Mouse (Mus musculus): ENCODE measurements around the gene Zfp687. TPM values are rescaled to one million over a fixed set of nuclear protein-coding genes. Genes with fewer than 3 reads are reported as not detected.

Gene Zfp687
- total RNA-seq (2014; rRNA removed; ENCODE audit: low replicate concordance) (15.0 and 28.5 TPM in 2 replicates), polyA plus RNA-seq (2015; fragmentation: Nextera tagmentation; extraction: Ambion mirVana) (8.1 and 8.3 TPM in 2 replicates)

DNA sequence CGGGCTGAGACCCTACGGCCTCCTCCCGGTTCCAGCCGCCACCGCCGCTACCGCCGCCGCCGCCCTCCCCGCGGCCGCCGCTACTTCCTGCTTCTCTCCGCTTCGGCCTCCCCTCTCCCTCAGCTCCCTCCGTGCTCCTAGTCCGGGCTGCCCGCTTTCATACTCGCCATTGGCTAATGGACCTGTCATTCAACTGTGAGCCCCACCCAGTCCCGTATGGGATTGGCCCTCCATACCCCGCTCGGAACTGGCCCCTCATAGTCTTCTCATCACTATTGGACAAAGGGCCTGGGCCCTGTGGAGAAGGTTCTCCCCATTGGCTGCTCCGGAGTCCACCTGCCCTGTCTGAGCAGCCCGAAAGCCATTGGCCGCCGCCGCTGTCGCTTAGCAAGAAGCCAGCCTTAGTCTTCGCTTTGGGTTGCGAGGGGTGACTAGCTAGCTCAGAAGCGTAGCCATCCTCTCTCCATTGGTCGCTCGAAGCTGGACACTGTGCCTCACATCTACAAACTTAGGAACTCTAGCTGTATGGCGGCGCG is at the start of gene Zfp687:
Zfp687 (minus strand) TSS at position 112 of the 536 bp plus-strand sequence.
- DNase-seq (ENCODE audit: low spot score) (peak; percentile 99), ATAC-seq (ENCODE audit: insufficient read depth, low read depth) (peak; percentile 98)
- TF ChIP-seq EP300 (IDR thresholded peaks at IDR 0.05; ENCODE audit: low read depth) (peak; percentile 78; the same call in 1 of the 2 replicates), CTCF (IDR thresholded peaks at IDR 0.05; ENCODE audit: low read depth) (no peak)
- Histone ChIP-seq H3K9ac (replicated peaks; ENCODE audit: low read depth, low read length) (peak within 1 kb of the TSS; percentile 77), H3K9me3 (replicated peaks; ENCODE audit: control insufficient read depth, low read length) (no peaks in the 10 kb centered on the region), H3K27ac (ENCODE audit: low read depth) (peak within 1 kb of the TSS; percentile 94), H3K4me3 (ENCODE audit: low read depth, low read length) (peak within 1 kb of the TSS; percentile 80), H3K4me2 (ENCODE audit: low read depth, low read length) (peak within 1 kb of the TSS; percentile 95), H3K36me3 (replicated peaks; ENCODE audit: control insufficient read depth, insufficient read depth, low read length) (peaks cover 18% of the 10 kb centered on the region), H3K4me1 (ENCODE audit: control insufficient read depth, insufficient read depth) (peaks cover 8% of the 10 kb centered on the region), H3K27me3 (ENCODE audit: control insufficient read depth, insufficient read depth, low read length) (no peaks in the 10 kb centered on the region)
- WGBS, result under 1% methylated on average over 36 of the region's 37 CpGs

DNA sequence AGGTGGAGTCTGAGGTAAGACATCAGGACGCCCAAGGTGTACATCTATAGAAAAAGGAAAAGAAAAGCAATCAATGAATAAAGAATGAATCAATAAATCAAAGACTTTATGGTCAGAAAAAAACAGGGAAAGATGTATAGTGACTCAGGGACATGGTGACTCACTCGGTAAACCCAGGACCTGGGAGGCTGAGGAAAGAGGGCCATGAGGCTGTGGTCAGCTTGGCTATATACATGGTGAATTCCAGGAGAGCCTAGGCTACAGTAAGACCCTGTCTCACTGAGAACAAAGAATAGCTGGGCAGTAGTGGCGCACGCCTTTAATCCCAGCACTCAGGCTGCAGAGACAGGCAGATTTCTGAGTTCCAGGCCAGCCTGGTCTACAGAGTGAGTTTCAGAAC is 48.5 kb upstream of the Zfp687 start:
- H3K27ac ChIP-seq (ENCODE audit: low read depth), result no peak overlapping the region
- H3K4me3 ChIP-seq (ENCODE audit: low read depth, low read length), result no peak overlapping the region
- ATAC-seq (ENCODE audit: insufficient read depth, low read depth) (no peak), DNase-seq (ENCODE audit: low spot score) (no peak)
- no peaks in the 10 kb centered on the region for H3K27me3 ChIP-seq (ENCODE audit: control insufficient read depth, insufficient read depth, low read length)
- H3K36me3 ChIP-seq (replicated peaks; ENCODE audit: control insufficient read depth, insufficient read depth, low read length), result peaks cover 96% of the 10 kb centered on the region
- WGBS, result 92% methylated on average over 4 of the region's 4 CpGs
- H3K9ac ChIP-seq (replicated peaks; ENCODE audit: low read depth, low read length), result no peak overlapping the region
- H3K9me3 ChIP-seq (replicated peaks; ENCODE audit: control insufficient read depth, low read length), result no peaks in the 10 kb centered on the region
- no peak overlapping the region for H3K4me2 ChIP-seq (ENCODE audit: low read depth, low read length)
- TF ChIP-seq EP300 (IDR thresholded peaks at IDR 0.05; ENCODE audit: low read depth) (no peak), CTCF (IDR thresholded peaks at IDR 0.05; ENCODE audit: low read depth) (no peak)
- H3K4me1 ChIP-seq (ENCODE audit: control insufficient read depth, insufficient read depth), result no peaks in the 10 kb centered on the region

DNA sequence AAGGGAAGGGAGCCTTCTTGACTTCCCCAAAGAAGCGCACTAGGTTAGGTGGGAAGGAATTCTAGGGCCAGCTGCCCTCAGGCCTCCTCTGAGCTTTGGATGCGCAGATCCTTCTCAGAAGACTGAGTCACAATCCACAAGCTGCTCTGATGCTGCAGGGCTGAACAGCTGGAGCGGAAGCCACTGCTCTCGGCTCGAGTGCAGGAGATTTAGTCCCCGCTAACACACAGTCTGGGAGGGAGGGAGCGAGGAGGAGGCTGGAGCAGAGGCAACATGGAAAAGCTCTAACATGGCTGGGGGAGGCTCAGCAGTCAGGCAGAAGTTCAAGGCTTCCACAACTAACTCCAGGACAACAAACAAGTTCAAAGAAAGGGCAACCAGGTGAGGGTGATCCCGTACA is 42.8 kb upstream of the Zfp687 start:
- H3K9me3 ChIP-seq (replicated peaks; ENCODE audit: control insufficient read depth, low read length), result no peaks in the 10 kb centered on the region
- H3K4me1 ChIP-seq (ENCODE audit: control insufficient read depth, insufficient read depth), result peaks cover 19% of the 10 kb centered on the region
- no peak for DNase-seq (ENCODE audit: low spot score)
- H3K4me3 ChIP-seq (ENCODE audit: low read depth, low read length), result no peak overlapping the region
- 72% methylated on average over 8 of the region's 8 CpGs for WGBS
- TF ChIP-seq EP300 (IDR thresholded peaks at IDR 0.05; ENCODE audit: low read depth) (no peak), CTCF (IDR thresholded peaks at IDR 0.05; ENCODE audit: low read depth) (no peak)
- H3K27me3 ChIP-seq (ENCODE audit: control insufficient read depth, insufficient read depth, low read length), result no peaks in the 10 kb centered on the region
- peaks cover 51% of the 10 kb centered on the region for H3K36me3 ChIP-seq (replicated peaks; ENCODE audit: control insufficient read depth, insufficient read depth, low read length)
- H3K9ac ChIP-seq (replicated peaks; ENCODE audit: low read depth, low read length), result no peak overlapping the region
- H3K4me2 ChIP-seq (ENCODE audit: low read depth, low read length), result no peak overlapping the region
- no peak overlapping the region for H3K27ac ChIP-seq (ENCODE audit: low read depth)
- ATAC-seq (ENCODE audit: insufficient read depth, low read depth), result no peak

DNA sequence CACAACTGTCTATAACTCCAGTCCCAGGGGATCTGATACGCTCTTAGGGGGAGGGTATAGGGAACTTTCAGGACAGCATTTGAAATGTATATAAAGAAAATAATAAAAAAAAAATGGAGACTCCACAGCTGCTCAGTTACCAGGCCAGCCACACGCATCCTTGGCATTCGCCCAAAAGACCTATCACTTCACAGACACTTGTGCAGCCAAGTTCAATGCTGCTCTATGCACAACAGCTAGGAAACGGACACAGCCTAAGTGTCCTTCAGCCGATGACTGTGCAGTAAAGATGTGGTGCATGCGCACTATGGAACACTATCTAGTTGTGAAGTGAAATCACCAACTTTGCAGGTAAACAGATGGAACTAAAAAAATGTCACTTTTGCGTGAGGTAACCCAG is 41.0 kb upstream of the Zfp687 start:
- TF ChIP-seq EP300 (IDR thresholded peaks at IDR 0.05; ENCODE audit: low read depth), result no peak
- no peak for TF ChIP-seq CTCF (IDR thresholded peaks at IDR 0.05; ENCODE audit: low read depth)
- Histone ChIP-seq H3K4me3 (ENCODE audit: low read depth, low read length) (no peak overlapping the region), H3K4me2 (ENCODE audit: low read depth, low read length) (no peak overlapping the region), H3K27ac (ENCODE audit: low read depth) (no peak overlapping the region), H3K36me3 (replicated peaks; ENCODE audit: control insufficient read depth, insufficient read depth, low read length) (peaks cover 34% of the 10 kb centered on the region), H3K9ac (replicated peaks; ENCODE audit: low read depth, low read length) (no peak overlapping the region), H3K4me1 (ENCODE audit: control insufficient read depth, insufficient read depth) (peaks cover 19% of the 10 kb centered on the region), H3K9me3 (replicated peaks; ENCODE audit: control insufficient read depth, low read length) (no peaks in the 10 kb centered on the region), H3K27me3 (ENCODE audit: control insufficient read depth, insufficient read depth, low read length) (no peaks in the 10 kb centered on the region)
- DNase-seq (ENCODE audit: low spot score), result no peak
- 52% methylated on average over 7 of the region's 7 CpGs for WGBS
- ATAC-seq (ENCODE audit: insufficient read depth, low read depth), result no peak

DNA sequence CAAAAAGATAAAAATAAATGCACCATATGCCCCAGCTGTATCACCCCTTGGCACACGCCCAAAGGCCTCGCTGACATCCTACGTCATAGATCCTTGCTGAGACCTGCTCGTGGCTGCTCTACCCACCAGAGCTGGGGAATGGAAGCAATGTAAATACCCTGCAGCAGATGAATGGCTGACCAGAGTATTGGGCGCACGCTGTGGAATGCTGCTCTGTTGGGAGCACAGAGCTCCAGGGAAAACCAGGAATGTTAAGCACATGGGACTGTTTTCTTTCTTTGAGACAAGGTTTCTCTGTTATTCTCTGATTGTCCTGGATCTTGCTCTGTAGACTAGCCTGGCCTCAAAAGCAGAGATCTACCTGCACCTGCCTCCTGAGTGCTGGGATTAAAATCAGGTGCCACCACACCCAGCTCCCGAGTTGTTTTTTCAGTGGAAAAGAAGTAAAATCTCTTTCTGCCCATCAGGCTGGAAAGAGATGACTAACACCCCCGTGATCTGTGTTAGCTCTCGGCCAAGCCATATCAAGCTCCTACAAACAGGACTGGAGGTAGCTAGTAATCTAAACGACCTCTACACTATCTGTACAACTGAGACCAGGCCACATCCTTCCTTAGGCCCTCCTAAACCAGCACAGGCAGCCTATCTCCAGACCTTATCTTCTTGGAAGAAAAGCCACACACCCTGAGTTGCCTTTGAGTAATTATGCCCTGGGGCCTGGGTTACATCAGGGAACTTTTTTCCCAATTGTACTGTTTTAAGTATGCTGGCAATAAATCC is 39.4 kb upstream of the Zfp687 start:
- Histone ChIP-seq H3K9me3 (replicated peaks; ENCODE audit: control insufficient read depth, low read length) (no peaks in the 10 kb centered on the region), H3K9ac (replicated peaks; ENCODE audit: low read depth, low read length) (no peak overlapping the region), H3K4me1 (ENCODE audit: control insufficient read depth, insufficient read depth) (peaks cover 19% of the 10 kb centered on the region), H3K27me3 (ENCODE audit: control insufficient read depth, insufficient read depth, low read length) (no peaks in the 10 kb centered on the region), H3K4me2 (ENCODE audit: low read depth, low read length) (no peak overlapping the region), H3K36me3 (replicated peaks; ENCODE audit: control insufficient read depth, insufficient read depth, low read length) (peaks cover 18% of the 10 kb centered on the region), H3K4me3 (ENCODE audit: low read depth, low read length) (no peak overlapping the region), H3K27ac (ENCODE audit: low read depth) (peak overlapping the region; percentile 81)
- ATAC-seq (ENCODE audit: insufficient read depth, low read depth) (peak; percentile 76), DNase-seq (ENCODE audit: low spot score) (peak; percentile 42)
- no peak for TF ChIP-seq EP300 (IDR thresholded peaks at IDR 0.05; ENCODE audit: low read depth)
- TF ChIP-seq CTCF (IDR thresholded peaks at IDR 0.05; ENCODE audit: low read depth), result no peak
- whole genome bisulfite sequencing, result 7% methylated on average over 10 of the region's 10 CpGs
